Mouse (Mus musculus): ENCODE measurements around the gene Nfib.

DNA sequence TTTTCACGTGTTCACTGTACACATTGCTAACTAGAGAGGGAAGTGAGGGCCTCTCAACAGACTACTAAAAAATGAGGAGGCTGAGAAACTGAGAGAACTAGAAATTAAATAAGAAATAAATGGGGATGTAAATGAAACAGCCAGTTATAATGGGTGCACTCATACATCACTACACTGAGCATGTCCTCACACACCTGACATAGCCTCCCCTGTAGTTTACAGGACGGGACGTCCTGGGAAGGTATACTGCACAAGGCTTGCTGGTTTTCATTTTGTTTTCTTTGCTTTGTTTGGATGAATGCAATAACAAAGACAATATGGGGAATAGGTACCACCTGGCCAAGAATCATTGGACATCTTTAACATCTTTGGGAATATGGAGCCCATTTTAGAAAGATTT is 211.1 kb downstream of the Nfib start:
- TF ChIP-seq POLR2A (IDR thresholded peaks at IDR 0.05; ENCODE audit: control insufficient read depth, extremely low read depth, insufficient read depth, low read length, poor library complexity) (no peak), CTCF (IDR thresholded peaks at IDR 0.05; ENCODE audit: borderline replicate concordance, control insufficient read depth, extremely low read depth, insufficient read depth, low read length, poor library complexity) (no peak)

Data from thymus, adult 2 months (tissue).